Mouse (Mus musculus) bone marrow, adult 2 months (tissue): ENCODE results near the gene Vmn1r221. TPM values are rescaled to one million over a fixed set of nuclear protein-coding genes. Genes with fewer than 3 reads are reported as not detected.

ENCODE experiments used
- H3K27ac ChIP-seq: fragments of 200-500 bp; 2 replicates; pipeline ENCODE4 v1.5.1; 2012; ENCODE audit warnings: low read depth, mild to moderate bottlenecking, control low read depth, inconsistent platforms, low read length; ENCODE audit not compliant: control insufficient read depth, poor library complexity, insufficient read depth
- H3K4me1 ChIP-seq: fragments of 200-500 bp; 2 replicates; pipeline ENCODE4 v1.6.1; 2011; ENCODE audit warnings: low read length; ENCODE audit not compliant: control insufficient read depth, insufficient read depth
- H3K4me3 ChIP-seq: fragments of 200-500 bp; replicated peaks from 2 replicates; pipeline ENCODE3; 2011; ENCODE audit warnings: mild to moderate bottlenecking, low read depth, low read length, control low read depth; ENCODE audit not compliant: control insufficient read depth
- CTCF ChIP-seq: fragments of 200-500 bp; IDR thresholded peaks from 2 replicates; pipeline ENCODE4 v1.5.1; 2011; ENCODE audit warnings: low read length, control low read depth; ENCODE audit not compliant: control insufficient read depth, insufficient read depth
- POLR2A ChIP-seq: fragments of 200-500 bp; IDR thresholded peaks from 2 replicates; pipeline ENCODE4 v1.6.1; 2011; ENCODE audit warnings: low read depth, mild to moderate bottlenecking, control low read depth, low read length, borderline replicate concordance; ENCODE audit not compliant: control insufficient read depth
- WGBS: fragments of 180-500 bp; shearing (Covaris S2); methylation state at CpG from one replicate; pipeline ENCODE4 v1.1.7; 2018; 5-methylcytosine and 5-hydroxymethylcytosine counted together
- polyA plus RNA-seq: library from polyadenylated mRNA; stranded (reverse); fragments of >200 nt; gene quantifications from 2 replicates; pipeline ENCODE4 v1.2.4, GENCODE M21; 2011; ENCODE audit warnings: low replicate concordance; ENCODE audit not compliant: missing spikeins, insufficient read depth, insufficient read length

The Vmn1r221 gene
- polyA plus RNA-seq, 1 experiment: not detected

DNA sequence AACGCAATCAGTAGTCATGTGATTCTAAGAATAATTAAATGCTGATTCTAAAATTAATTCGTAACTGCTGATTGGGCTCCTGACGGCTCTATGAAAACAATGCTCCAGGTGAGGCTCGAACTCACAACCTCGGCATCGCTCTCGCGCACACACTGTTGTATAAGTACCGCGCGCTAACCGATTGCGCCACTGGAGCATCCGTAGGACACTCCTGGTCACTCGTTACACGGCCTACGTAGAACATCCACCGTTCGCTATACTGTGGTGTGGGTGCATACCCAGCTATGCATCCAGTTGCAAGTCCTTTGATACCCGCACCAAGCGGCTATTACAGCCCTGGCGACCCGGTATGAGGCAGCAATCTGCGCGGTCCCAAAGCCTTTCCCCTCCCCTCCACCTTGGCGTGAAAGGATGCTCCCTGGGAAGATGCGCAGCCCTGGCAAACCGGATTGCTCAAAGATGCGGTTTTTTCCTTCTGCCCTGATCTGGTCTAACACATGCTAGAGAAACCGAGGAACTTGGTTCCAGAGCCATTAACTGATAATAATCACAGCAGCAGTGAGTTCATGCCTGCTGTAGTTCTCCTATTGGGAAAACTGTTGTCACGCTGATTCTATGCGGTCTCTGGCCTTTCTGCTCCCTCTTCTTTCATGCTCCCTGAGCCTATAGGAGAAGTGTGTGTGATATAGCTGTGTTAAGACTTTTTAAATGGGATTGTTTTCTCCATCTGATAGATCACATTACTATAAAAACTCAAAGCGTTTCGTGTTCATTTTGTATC lies 56.6 kb downstream of the Vmn1r221 start:
- Histone ChIP-seq H3K4me3 (no peak overlapping the region), H3K27ac (no peak overlapping the region), H3K4me1 (no peaks in the 10 kb centered on the region)
- no peak for TF ChIP-seq POLR2A
- TF ChIP-seq CTCF: no peak
- WGBS: 10% methylated on average over 34 of the region's 34 CpGs

Other genes starting within 250 kb of the Vmn1r221 start
- gene Vmn1r213, start 206.5 kb upstream of the Vmn1r221 start, polyA plus RNA-seq: not detected in 2 replicates
- gene Vmn1r214, start 183.7 kb upstream of the Vmn1r221 start, polyA plus RNA-seq: not detected in 2 replicates
- not detected in 2 replicates for gene Vmn1r215, start 146.1 kb upstream of the Vmn1r221 start, polyA plus RNA-seq
- gene Vmn1r217, start 95.9 kb upstream of the Vmn1r221 start, polyA plus RNA-seq: not detected in 2 replicates
- gene Vmn1r218, start 81.0 kb upstream of the Vmn1r221 start, polyA plus RNA-seq: 0.22 TPM in 1 of 2 replicates, not detected in the other
- not detected in 2 replicates for gene Vmn1r219, start 54.8 kb upstream of the Vmn1r221 start, polyA plus RNA-seq
- gene Vmn1r220, start 26.2 kb upstream of the Vmn1r221 start, polyA plus RNA-seq: not detected in 2 replicates
- gene Vmn1r222, start 21.8 kb downstream of the Vmn1r221 start, polyA plus RNA-seq: not detected in 2 replicates
- gene Vmn1r223, start 33.0 kb downstream of the Vmn1r221 start, polyA plus RNA-seq: not detected in 2 replicates
- 4.2 and 6.1 TPM in 2 replicates for gene Zfp322a, start 155.1 kb downstream of the Vmn1r221 start, polyA plus RNA-seq
- 8.5 and 10.4 TPM in 2 replicates for gene Abt1, start 209.7 kb downstream of the Vmn1r221 start, polyA plus RNA-seq